Mouse (Mus musculus): Measurements from ENCODE around the gene Mgmt. TPM values are rescaled to one million over a fixed set of nuclear protein-coding genes. Genes with fewer than 3 reads are reported as not detected.

Gene Mgmt
- polyA plus RNA-seq, 1 experiment from 2014 or later, result 1.3 TPM

DNA sequence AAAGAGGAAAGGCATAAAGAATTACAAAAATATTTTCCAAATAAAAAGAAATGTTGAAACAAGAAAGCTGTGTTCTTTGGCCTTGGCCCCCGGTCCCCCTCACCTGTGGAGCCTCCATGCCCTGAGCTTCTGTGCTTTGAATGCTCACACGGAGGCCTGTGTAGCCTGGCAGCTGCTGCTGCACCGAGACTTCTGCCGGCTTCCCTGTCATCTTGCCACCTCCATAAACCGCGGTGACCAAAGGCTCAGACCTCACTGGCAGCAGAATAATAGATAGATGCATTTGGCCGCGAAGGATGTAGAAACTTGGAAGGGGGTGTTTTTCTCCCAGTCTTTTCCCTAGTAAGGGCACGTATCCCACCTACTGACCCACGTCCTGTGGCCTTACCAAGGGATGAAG is 235.8 kb downstream of the Mgmt start:
- ATAC-seq (ENCODE audit: low FRiP score), result no peak
- no peaks in the 10 kb centered on the region for H3K27me3 ChIP-seq (replicated peaks)
- no peaks in the 10 kb centered on the region for H3K4me1 ChIP-seq
- H3K4me2 ChIP-seq, result no peak overlapping the region
- H3K4me3 ChIP-seq (replicated peaks), result no peak overlapping the region
- H3K9me3 ChIP-seq (replicated peaks), result no peaks in the 10 kb centered on the region
- no peak overlapping the region for H3K9ac ChIP-seq (replicated peaks)
- H3K36me3 ChIP-seq, result no peaks in the 10 kb centered on the region
- 73% methylated on average over 10 of the region's 10 CpGs for WGBS
- no peak overlapping the region for H3K27ac ChIP-seq (replicated peaks)

DNA sequence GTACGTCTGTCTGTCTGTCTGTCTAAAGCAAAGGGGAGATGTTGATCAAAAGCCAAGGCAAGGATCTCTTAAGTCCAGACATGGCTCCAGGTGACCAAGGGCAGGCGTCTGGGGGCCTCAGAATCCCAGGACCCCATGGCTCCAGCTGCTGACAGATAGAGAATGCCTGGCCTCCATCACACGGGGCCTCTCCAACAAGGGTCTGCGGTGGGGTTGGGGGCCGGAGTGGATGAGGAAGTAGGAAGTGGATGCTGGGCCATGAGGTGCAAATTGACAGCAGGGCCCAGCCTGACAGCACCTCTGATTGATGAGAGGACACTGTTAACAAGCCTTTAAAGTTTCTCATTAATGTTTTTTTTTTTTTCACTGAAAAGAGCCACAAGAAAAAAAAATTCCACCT is 237.5 kb downstream of the Mgmt start:
- no peak for ATAC-seq (ENCODE audit: low FRiP score)

DNA sequence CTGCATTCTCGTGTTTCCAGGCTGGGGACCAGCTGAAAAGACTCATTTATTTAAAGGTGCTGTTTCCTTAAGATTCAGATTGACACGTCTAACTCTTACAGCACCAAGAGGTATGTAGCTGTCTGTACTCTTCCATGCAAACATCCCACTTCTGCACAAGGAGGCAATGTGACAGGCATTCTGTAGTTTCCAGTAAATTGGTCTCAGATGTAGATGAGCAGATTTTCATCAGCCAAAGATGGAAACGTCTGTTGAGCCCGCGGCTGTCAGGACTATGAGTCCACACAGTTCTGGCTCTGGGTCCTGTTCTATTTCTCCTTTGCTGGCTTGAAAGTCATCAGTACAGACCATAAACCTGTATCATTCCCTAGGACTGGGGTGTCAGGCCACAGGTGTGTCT is 243.7 kb downstream of the Mgmt start:
- Histone ChIP-seq H3K27me3 (replicated peaks) (no peaks in the 10 kb centered on the region), H3K9ac (replicated peaks) (no peak overlapping the region), H3K36me3 (no peaks in the 10 kb centered on the region), H3K4me1 (no peaks in the 10 kb centered on the region), H3K4me2 (no peak overlapping the region), H3K9me3 (replicated peaks) (no peaks in the 10 kb centered on the region), H3K27ac (replicated peaks) (no peak overlapping the region), H3K4me3 (replicated peaks) (no peak overlapping the region)
- no peak for ATAC-seq (ENCODE audit: low FRiP score)
- 72% methylated on average over 5 of the region's 5 CpGs for WGBS

More for the DNA sequence above, 237.5 kb downstream of the Mgmt start:
- WGBS, result 82% methylated on average over 5 of the region's 5 CpGs
- no peaks in the 10 kb centered on the region for H3K9me3 ChIP-seq (replicated peaks)
- H3K4me2 ChIP-seq, result no peak overlapping the region
- H3K36me3 ChIP-seq, result no peaks in the 10 kb centered on the region
- H3K27me3 ChIP-seq (replicated peaks), result no peaks in the 10 kb centered on the region
- no peak overlapping the region for H3K4me3 ChIP-seq (replicated peaks)
- H3K27ac ChIP-seq (replicated peaks), result no peak overlapping the region
- H3K4me1 ChIP-seq, result no peaks in the 10 kb centered on the region
- H3K9ac ChIP-seq (replicated peaks), result no peak overlapping the region

DNA sequence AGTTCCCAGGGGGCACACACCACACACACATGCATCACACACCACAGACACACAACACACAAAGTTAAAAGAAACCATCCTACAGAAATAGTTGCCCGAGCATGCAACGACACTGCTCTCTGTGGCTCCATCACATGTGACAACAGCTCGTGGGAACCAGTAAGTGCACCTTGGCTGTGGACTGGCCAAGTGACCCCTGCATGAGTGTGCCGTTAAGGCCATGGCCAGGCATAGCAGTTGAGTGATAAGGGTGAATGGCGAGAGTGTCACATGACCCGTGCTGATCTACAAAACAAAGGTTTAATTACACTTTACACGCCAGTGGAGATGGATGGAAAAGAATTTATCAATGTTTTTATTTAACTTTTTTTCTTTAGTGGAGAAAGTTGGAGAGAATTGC is 245.9 kb downstream of the Mgmt start:
- WGBS, result 82% methylated on average over 7 of the region's 7 CpGs
- Histone ChIP-seq H3K4me1 (no peaks in the 10 kb centered on the region), H3K27ac (replicated peaks) (no peak overlapping the region), H3K27me3 (replicated peaks) (no peaks in the 10 kb centered on the region), H3K9ac (replicated peaks) (no peak overlapping the region), H3K4me3 (replicated peaks) (no peak overlapping the region), H3K9me3 (replicated peaks) (no peaks in the 10 kb centered on the region), H3K4me2 (no peak overlapping the region), H3K36me3 (no peaks in the 10 kb centered on the region)
- ATAC-seq (ENCODE audit: low FRiP score), result no peak

DNA sequence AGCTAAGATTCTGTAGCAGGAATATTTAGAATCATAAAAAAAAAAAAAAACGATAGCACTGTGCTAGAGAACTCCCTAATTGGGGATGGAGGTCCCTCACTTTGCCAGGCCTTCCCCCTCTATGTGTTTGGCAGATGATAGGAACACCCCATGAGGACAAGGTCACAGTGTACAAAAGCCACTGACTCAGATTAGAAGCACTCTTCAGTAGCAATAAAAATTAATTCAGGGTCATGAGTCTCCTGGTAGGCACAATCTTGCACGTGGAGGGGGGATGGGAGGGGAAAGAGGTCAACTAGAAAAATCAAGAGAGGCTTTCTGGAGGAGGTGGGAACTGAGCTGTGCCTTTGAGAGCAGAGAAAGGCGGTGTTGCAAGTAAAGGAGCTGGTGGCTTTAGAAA is 247.0 kb downstream of the Mgmt start:
- Histone ChIP-seq H3K9me3 (replicated peaks) (no peaks in the 10 kb centered on the region), H3K27ac (replicated peaks) (no peak overlapping the region), H3K36me3 (no peaks in the 10 kb centered on the region), H3K4me1 (peaks cover under 1% of the 10 kb centered on the region), H3K27me3 (replicated peaks) (no peaks in the 10 kb centered on the region), H3K9ac (replicated peaks) (no peak overlapping the region), H3K4me2 (no peak overlapping the region), H3K4me3 (replicated peaks) (no peak overlapping the region)
- no peak for ATAC-seq (ENCODE audit: low FRiP score)
- WGBS, result 32% methylated on average over 3 of the region's 3 CpGs

DNA sequence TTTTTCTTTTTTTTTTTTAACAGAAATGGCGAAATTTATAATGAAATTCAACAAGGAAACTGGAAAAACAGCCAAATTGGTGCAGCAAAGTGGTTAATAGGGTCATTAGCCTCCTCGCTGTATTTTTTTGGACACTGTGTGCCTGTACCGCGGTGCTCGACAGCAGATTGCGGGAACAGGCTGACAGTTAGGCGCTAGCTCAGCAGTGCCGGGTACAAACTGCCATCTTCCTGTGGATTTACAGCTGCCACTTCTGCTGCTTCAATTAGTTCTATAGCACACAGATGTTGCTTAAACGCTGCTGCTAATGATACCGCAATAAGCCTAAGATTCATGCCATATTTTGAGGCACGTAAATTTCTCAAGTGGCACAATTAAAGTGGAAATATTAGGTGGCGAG is 252.7 kb downstream of the Mgmt start:
- H3K27ac ChIP-seq (replicated peaks), result peak overlapping the region; percentile 49; the same call in 1 of the 2 replicates

DNA sequence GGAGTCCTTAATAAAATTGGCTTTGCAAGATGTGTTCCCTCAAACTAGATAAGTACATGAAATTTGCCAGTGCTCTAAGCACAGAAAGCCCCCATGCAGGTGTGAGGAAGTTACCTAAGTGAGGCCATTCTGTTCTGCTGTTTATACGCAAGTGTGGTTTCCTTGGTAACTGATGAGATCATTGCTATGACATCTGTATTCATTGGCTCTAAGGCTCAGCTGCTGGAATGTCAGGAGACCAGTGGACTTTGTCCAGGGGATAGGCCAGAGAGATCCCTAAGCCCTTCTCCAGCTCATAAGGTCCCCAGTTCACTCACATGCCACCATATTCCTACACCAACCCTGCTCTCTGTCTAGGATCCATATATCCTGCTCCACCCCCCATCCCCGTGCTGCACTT is 257.4 kb downstream of the Mgmt start:
- 89% methylated on average over 2 of the region's 2 CpGs for WGBS
- Histone ChIP-seq H3K4me3 (replicated peaks) (no peak overlapping the region), H3K4me1 (peaks cover 29% of the 10 kb centered on the region), H3K9ac (replicated peaks) (no peak overlapping the region), H3K27ac (replicated peaks) (no peak overlapping the region), H3K4me2 (no peak overlapping the region), H3K27me3 (replicated peaks) (no peaks in the 10 kb centered on the region), H3K36me3 (no peaks in the 10 kb centered on the region), H3K9me3 (replicated peaks) (no peaks in the 10 kb centered on the region)
- ATAC-seq (ENCODE audit: low FRiP score), result no peak

More for the DNA sequence above, 252.7 kb downstream of the Mgmt start:
- no peak overlapping the region for H3K4me3 ChIP-seq (replicated peaks)
- no peak overlapping the region for H3K9ac ChIP-seq (replicated peaks)
- no peaks in the 10 kb centered on the region for H3K27me3 ChIP-seq (replicated peaks)
- peak; percentile 69; the same call in 1 of the 2 replicates for ATAC-seq (ENCODE audit: low FRiP score)
- H3K4me1 ChIP-seq, result peaks cover 34% of the 10 kb centered on the region
- no peaks in the 10 kb centered on the region for H3K9me3 ChIP-seq (replicated peaks)
- no peak overlapping the region for H3K4me2 ChIP-seq
- 27% methylated on average over 12 of the region's 12 CpGs for WGBS
- H3K36me3 ChIP-seq, result no peaks in the 10 kb centered on the region

DNA sequence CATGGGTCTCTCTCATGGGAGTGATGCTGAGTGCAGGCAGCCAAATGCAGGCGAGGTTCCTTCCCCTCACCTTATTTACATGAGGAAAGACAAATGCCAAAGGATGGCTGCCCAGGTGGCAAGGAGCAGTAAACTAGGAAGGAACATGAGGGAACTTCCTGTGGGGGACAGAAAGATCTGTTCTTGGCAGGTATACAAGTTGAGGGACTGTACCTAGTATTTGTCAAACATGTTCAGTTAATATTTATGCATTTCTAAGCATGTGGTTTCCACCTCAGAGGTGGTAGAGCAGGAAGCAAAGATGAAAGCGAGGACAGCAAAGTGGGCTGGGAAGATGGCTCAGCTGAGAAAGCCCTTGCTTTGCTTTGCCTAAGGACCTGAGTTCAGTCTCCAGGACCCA is 260.2 kb downstream of the Mgmt start:
- no peaks in the 10 kb centered on the region for H3K27me3 ChIP-seq (replicated peaks)
- no peaks in the 10 kb centered on the region for H3K36me3 ChIP-seq
- ATAC-seq (ENCODE audit: low FRiP score), result no peak
- H3K9me3 ChIP-seq (replicated peaks), result no peaks in the 10 kb centered on the region
- WGBS, result 72% methylated on average over 2 of the region's 2 CpGs
- H3K4me1 ChIP-seq, result peaks cover 2% of the 10 kb centered on the region; the same call in 1 of the 2 replicates
- no peak overlapping the region for H3K9ac ChIP-seq (replicated peaks)
- H3K4me2 ChIP-seq, result no peak overlapping the region
- no peak overlapping the region for H3K4me3 ChIP-seq (replicated peaks)
- H3K27ac ChIP-seq (replicated peaks), result no peak overlapping the region

DNA sequence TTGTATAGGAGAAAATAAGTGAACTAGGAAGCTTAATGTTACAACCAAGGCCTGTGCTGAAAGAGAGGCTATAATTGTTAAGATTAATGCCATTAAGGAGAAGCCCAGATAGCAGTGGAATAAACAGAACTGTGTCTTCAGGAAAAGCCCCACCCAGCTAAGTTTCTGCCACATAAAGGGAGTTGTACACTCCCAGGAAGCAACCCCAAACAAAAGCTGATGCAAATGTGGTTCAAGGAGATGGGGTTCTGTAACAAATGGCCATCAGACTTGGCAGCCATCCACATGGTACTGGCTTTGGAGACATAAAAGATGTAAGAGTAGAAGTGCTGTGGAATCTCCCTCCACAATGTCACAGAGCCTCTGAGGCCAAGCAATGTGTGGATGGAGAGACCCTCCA is 264.7 kb downstream of the Mgmt start:
- Histone ChIP-seq H3K4me2 (no peak overlapping the region), H3K4me3 (replicated peaks) (no peak overlapping the region), H3K9ac (replicated peaks) (no peak overlapping the region), H3K4me1 (no peaks in the 10 kb centered on the region), H3K27me3 (replicated peaks) (no peaks in the 10 kb centered on the region), H3K27ac (replicated peaks) (no peak overlapping the region), H3K9me3 (replicated peaks) (no peaks in the 10 kb centered on the region), H3K36me3 (no peaks in the 10 kb centered on the region)
- ATAC-seq (ENCODE audit: low FRiP score), result no peak

DNA sequence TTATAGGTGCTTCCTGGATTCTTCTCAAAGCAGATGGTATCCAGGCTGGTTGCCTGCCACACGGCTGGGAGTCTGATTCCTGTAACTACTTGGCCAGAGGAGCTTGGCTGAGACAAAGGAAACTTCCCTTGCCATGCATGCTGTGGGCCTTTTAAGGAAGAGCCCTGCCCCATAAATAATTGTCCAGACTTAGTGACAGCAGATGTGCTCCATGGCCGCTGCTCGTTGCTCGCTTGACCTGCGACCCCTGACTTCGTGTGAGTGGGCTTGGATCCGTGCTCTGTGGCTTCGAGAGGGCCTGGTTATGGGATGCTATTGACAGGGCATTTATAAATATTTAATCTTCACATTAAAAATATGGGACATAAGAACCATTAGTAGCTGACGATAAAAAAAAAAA is 277.9 kb downstream of the Mgmt start:
- no peaks in the 10 kb centered on the region for H3K9me3 ChIP-seq (replicated peaks)
- no peak for ATAC-seq (ENCODE audit: low FRiP score)
- no peak overlapping the region for H3K9ac ChIP-seq (replicated peaks)
- no peak overlapping the region for H3K4me2 ChIP-seq
- H3K27me3 ChIP-seq (replicated peaks), result no peaks in the 10 kb centered on the region
- H3K4me1 ChIP-seq, result no peaks in the 10 kb centered on the region
- WGBS, result 27% methylated on average over 9 of the region's 9 CpGs
- H3K27ac ChIP-seq (replicated peaks), result no peak overlapping the region
- no peaks in the 10 kb centered on the region for H3K36me3 ChIP-seq
- no peak overlapping the region for H3K4me3 ChIP-seq (replicated peaks)

Measured in neural tube, embryonic 15.5 days (tissue).